Mouse (Mus musculus) lung, postnatal 10 days (tissue): ENCODE data around the gene C530025M09Rik.

Source experiments
- DNase-seq: peaks from one replicate; pipeline ENCODE4 v3.0.0; 2021

Gene C530025M09Rik

DNA sequence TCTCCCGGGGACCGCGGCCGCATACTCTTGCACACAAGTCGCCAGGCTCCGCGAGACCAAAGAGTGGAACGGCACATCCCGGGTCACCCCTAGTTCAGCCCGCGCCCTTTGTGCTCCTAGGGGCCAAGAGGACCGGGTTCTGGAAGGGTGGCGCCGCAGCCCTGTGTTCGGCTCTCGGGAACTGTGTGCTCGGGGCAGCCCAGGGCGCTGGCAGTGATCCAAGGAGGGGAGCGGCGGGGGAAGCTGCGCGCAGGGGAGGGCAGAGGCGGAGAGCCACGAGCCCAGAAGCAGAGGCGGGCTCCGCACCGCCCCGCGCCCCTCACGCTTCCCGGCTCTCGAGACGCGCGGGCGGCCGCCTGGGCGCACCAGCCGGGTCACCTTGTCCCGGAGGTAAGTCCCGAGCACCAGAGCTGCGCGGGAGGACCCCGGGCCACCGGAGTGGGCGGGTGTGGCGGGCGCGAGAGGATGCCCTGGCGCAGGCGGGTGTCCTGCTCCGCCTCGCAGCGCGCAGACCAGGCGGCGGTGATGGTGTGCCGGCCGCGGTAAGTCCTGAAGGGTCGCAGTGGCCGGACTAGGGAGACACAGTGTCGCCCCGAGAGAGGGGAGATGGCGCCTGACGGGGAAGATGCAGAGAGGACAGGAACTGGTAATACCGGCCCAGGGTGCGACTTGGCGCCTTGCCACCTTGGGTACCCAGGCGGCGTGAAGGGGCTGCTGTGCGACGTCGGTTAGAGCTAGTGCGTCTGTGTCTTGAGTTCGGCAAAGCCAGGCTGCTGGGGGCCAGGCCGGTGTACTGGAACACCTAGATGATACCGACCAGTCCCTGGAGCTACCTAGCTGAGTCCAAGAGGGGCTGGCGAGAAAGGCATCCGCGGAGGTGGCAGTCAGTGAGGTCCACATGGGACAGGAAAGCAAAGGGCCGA lies at the start of gene C530025M09Rik:
C530025M09Rik (minus strand) TSS at position 678 of the 923 bp plus-strand sequence.
- peak; percentile 31 for DNase-seq

DNA sequence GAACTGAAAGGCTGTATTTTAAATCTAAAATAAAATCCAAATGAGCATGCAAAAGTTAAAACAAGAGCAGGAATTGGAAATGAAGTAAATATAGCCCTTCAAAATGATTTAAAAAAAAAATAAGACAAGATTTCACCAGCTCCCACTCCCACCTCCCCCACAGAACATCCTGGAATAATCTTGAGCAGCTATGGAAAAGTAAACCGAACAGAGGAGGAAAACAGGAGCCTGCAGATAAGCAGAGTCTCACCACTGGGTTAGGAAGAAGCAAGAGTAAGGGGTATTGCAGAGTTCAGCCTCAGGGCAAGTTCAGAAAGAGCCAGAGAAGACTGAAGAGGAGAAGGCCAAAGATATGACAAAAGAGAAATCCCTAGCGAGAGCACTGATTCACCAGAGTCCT lies 46.9 kb upstream of the C530025M09Rik start:
- no peak for DNase-seq

DNA sequence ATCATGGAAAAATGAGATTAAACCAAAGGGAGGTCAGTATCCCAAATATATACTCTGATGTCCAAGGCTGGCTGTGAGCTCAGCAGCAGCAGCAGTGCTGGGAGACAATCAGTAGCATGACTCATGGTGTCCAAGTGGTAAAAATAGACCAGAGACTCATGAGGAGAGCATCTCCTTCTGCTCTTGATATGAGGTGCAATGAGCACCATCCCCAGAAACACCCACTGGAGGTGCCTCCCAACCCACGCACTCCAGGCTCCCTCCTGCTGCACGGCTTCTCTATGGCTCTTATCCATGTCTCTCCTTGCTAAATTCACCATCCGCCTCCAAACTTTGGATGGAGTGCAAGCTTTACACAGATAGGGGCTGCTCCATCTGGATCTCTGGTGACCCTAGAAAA lies 42.3 kb upstream of the C530025M09Rik start:
- DNase-seq, result no peak

DNA sequence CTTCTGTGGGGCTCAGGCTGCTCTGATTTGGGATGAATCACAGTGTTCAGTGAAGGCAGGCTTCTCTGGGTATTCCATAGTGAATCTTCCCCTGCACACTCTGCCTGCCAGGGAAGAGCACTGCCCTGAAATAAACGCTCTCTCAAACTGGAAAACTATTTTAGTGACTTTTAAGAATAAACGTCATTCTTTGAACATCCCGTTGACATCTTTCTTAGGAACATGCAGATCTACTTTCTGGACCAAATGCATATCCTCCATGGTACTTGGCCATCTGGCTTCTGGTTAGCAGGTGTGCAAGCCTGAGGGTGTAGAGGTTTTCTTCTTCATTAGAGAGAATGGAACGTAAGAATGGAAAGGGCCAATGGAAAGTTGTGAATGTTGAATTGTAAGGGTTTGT lies 41.5 kb upstream of the C530025M09Rik start:
- no peak for DNase-seq

DNA sequence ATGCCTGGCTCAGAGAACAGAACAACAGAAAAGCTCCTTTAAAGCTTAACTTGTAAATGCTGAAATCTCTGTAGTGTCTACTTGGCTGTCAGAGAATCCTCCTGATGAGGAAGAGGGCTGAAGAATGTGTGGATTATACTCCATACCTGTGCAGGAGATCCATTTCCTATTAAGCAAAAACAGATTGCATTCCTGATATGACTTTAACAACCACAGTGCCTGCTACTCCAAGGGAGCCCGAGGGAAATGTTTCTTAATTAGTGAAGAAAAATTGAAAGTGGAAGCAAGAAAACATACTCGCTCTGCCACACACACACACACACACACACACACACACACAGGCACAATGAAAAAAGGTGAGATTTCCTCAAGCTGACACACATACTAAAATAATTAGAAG lies 39.5 kb upstream of the C530025M09Rik start:
- DNase-seq, result no peak

DNA sequence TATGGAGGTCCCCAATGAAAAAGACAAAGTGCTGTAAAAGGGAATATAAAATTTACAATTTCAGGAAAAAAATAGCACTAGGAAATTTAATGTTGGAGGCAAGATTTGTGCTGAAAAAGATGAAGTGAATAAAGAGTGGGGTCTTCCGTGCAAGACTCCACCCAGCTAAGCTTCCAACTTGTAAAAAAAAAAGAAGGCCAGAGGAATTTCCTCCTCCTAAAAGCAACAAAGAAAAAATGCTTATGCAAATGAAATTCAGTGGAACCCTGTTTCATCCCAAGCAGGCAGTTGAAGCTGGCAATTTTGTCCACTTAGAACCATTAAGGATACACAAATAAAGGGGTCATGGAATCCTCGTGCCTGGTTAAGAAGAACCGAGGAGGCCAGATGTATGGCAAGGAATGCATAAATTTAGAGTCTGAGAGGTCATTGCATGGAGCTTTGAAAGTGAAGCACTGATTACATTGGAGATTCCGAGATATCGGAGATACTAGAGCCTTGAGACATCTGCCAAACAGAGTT lies 35.0 kb upstream of the C530025M09Rik start:
- DNase-seq, result no peak

DNA sequence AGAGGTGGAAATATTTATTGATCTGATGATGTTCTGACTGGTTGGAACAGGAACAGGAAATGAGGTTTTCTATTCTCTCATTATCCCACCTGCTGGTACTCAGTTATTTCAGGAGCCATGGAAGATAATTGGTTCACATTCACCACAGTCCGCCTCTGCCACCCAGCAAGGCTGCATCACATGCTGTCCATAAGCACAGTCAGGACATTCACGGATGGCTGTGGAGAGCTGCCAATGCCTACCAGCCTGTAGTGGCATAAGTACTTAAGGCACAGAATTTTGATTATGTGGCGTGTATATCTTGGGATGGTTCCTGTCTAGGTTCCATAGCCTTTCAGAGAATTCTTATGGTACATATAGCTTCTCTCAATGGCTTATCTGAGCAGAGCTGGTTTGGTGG lies 30.0 kb upstream of the C530025M09Rik start:
- DNase-seq, result no peak

DNA sequence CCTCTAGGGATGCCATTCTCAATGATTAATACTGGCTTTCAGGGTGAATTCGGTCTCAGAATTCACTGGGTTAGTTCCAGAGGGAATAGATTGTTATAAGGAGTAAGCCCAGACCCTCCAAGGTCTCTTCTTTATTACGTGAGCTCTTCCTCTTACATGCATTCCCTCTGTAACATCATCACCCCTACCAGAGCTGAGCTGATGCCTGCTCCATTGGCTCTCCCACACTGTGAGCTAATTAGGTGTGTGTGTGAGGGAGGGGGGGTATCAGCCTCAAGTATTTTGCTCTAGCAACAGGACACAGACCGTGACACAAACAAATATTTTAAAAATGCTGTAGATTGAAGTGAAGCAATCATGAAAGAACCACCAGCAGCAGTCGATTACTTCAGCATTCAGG lies 17.8 kb upstream of the C530025M09Rik start:
- DNase-seq, result no peak

DNA sequence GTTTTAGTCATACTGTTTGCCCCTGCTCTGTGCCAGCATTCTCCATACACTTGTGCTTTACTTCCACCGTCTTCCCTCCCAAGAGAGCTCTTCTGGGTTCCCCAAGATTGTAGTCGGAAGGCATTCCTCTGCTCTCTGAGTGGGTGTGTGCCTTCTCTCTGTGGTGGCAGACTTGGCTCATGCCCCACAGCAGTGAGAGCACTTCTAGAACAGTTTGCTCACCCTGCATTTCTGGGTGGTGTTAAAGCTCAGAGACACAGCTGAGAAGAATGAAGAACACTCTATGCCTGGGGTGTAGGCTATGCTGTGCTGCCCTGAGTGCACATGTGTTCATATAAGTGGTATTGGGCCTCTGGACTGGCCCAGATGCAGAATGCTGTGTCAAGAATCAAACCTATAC lies 13.6 kb upstream of the C530025M09Rik start:
- DNase-seq, result peak; percentile 55

DNA sequence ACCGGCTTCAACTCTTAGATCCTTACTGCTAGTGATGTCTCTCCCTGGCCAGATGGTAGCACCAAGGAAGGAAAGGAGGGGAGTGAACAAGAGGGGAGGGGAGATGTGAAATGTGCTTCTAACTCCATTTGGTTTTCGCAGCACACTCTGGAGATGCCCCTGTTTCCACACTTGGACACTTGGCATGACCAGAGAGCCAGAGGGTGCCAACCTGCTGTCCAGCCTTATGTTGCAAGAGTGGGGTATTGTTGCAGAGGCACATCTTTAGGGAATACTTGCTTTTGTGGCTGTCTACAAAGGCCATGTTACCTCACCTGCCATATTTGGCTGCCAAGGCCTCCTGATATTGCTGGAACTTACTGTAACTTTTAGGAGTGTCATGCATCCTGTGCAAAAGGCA lies 8.7 kb upstream of the C530025M09Rik start:
- DNase-seq, result no peak

DNA sequence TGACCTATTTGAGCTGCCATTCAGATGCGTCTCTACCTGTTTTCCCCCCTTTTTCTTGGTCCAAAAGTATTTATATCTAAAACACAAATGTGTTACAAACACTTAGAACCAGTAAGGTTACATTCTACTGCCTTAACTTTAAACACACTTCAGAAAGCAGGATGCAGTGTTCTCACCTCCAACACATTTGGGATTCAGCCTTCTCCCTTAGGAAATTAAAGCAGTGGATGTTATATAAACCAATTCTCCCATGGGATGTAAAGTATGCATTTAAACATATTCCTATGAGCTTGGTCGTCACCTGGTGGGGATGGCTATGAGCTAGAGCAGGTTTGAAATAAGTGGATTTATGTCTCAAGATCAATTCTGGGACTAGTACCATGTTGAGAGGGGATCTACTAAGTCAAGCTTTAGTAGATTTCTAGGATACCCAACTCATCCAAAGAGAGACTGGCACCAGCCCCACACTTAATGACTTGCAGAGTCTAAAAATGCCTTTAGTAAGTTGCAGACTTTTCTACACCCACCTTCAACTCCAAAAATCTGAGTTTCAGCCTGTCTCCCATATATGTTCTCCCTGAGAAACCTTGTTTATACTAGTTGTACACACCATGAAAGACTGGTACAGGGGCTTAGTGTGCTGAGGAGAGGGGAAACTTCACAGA lies 5.6 kb upstream of the C530025M09Rik start:
- DNase-seq, result no peak

DNA sequence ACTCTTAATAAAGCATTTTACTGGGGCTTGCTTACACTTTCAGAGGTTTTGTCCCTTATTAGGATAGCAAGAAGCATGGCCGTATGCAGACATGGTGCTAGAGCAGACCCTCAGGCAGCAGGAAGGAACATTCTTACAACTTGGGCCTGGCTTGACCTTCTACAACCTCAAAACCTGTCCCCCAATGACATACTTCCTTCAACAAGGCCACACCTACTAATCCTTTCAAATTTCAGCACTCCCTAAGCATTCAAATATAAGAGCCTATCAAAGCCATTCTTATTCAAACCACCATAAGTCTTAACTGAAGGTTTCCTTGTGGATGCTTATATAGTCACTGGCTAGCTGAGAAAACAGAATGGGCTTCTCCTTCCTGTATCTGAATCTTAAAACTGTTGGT lies 4.1 kb upstream of the C530025M09Rik start:
- no peak for DNase-seq

DNA sequence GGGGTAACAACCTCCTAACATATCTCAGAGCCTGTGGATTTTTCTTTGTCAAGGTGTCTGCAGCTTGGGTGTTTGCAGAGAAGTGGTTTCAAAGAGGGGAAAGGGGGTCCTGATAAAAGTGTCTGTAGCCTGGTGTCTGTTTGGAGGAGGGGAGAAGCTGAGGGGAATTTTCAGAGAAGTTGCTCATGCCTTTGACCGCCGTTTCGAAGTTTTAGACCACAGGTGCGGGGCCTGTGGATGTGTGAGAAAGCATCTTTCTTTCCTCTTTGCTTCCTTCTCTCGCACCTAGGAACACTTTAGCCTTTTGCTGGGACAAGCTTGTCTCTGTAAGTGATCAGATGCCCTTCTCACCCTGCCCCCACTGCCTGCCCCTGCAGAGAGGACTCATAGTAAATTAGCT lies 1.3 kb upstream of the C530025M09Rik start:
- DNase-seq, result no peak

DNA sequence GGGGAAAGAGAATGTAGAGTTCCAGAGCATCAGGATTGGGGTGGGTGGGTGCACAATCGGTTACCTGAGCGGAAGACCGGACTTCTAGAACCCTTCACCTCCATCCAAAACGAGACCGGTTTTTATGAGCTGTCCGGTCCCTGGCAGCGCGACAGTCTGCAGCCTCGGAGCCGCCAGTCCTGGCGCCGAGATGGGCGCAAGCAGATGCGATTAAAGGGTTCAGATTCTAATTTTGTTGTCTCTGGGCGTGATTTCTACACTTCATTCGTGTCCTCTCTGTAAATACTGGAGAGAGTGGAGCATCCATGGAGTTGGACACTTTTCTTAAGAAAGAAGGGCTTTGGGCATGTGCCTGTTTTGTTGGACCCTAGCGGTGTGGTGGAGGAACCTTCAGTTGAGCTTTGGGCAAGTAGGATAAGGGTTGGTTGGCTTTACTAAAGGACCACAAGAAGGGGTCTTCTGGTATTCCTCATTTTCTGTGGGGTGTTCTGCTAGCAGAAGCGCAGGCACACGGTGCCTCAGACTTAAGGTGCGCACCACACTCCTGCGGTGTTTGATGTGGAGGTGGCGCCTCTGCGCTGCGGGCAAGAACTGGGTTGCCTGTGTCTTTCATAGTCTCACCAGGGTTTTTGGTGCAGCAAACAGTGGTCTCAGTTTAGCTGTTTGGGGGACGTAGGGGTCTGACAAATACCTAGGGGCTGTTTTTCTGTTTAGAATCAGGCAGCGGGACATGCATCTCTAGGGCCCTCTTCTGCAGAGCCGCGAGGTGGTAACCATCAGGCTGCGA lies 639 bp upstream of the C530025M09Rik start:
- no peak for DNase-seq

DNA sequence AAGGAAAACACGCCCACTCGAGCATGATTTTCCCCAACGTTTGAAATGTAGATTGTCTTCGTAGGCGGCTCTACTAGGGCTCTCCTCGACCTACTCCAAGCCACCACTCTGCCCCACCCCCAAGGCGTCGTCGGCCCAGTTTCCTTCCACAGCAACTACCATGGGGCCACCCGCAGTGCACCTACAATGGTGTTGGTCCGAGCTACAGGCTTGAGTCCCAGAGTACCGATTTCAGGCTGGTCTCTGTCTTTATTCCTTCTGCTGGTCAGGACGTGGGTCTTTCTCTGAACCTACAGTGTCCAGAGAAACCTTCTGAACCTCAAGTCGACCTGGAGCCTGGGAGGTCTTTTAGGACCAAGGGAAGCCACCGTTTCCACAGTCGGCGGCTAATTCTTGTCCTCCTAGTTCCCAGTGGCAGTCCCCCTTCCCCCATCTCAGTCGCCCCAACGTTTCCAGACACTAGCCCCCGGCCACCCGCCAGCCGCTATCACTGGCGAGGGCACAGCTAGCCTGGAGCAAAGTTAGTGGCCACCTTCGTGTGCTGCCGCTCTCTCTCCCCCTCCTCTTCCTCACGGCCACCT lies 968 bp downstream of the C530025M09Rik start:
- no peak for DNase-seq

DNA sequence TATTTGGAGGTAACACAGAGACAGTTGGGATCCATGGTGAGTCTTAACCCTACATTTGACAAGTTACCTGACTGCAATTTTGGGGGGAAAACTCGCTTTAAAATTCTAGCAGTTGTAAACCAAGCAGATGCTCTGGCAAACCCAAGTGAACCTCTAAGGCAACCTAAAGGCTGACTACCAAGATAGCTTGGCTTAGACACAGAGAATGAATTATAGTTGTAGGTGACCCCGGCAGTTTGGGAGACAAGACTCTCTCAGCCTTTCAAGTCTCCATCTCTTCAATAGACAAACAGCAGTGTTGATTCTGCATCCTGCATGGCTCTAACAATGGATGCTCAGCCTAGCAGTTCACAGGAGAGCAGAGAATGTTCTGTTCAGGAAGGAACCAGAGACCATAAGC lies 2.1 kb downstream of the C530025M09Rik start, which contains the start of gene Syndig1:
Syndig1 (plus strand) TSS at position 301 of the 400 bp plus-strand sequence.
- DNase-seq, result no peak

DNA sequence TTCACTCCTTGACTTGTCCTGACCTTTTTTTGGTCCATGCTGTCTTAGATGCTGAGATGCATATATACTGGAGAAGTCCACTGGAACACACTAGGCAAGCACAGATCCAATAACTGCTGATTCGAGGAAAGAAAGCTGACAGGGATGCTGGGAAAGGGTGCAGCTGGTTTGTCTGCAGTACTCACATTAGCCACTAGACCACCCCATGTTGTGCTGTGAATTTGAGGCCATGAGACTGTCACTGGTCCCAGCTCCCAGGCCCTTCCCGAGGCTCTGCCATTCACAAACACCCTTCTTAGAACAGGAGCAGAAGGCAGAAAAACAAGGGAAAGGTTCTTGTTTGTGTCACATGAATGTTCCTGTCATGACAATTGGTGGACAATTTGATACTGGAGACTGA lies 10.8 kb downstream of the C530025M09Rik start:
- DNase-seq, result no peak

DNA sequence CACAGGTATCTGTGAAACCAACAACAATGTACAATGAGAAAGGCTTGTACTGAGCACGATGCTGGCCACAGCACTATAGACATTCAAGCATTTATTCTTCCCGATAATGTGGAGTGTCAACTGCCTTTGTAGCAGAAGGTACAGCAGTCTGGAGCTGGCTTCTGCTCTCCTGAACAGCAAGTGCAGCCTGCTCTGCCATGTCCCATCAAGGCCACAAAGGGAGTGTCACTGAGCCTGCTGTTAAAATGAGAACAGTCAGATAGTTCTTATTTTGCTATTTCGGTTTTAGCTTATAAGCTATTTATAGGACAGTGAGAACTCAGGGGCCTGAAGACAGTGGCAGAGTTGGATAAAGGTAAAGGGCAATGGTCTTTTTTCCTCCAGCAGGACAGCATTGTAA lies 11.3 kb downstream of the C530025M09Rik start:
- no peak for DNase-seq

DNA sequence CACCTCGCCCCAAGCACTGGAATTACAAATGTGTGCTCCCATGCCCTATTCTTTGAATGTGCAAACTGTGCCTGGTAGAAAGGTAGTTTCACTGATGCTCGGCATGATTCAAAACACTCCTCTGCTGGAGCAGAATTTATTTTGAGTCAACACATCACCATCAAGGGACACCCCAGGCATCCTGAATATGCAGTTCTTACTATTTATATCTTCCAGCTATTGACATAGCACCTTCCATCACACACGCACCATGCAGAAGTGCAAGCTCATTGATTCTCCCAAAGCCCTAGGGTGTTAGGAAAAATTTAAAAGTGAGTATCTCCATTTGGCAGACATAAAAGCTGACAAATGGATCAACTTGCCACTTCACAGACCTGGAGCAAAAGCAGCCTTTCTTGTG lies 12.6 kb downstream of the C530025M09Rik start:
- DNase-seq, result no peak

DNA sequence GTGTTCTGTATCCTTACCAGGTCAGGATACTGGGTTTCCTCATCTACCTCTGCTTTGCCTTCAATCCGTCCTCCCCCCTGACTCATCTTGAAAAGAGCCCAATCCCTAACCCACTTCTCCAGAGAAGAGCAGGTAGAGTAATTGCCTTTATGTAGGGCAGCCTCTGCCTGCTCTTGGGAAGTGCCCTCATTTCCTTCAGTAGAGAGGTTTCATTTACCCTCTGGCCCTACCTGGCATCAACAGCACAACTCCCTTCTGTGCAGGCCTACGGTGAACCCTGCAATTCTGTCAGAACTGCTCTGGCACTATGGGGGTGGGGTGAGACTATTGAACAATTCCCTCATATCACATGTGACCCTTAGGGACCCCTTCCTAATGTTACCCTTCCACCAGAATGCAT lies 18.1 kb downstream of the C530025M09Rik start:
- no peak for DNase-seq

DNA sequence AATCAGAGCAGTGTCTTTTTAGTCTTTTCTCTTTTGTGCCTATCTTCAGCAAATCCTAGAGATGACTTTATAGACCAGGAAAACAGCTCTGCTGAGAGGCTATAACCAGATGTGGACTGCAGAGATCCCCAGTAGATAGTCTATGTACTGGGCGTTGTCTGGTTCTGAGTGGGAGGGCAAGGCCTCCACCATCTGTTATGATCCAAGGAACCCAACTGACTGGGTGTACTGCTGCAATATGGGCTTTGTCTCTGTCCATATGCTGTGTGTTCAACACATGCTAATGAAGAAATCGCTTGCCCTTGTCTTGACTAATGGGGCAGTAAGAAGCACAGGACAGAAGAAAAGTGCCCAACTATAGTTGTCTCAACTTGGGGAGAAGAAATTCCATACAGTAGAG lies 25.8 kb downstream of the C530025M09Rik start:
- DNase-seq, result no peak

DNA sequence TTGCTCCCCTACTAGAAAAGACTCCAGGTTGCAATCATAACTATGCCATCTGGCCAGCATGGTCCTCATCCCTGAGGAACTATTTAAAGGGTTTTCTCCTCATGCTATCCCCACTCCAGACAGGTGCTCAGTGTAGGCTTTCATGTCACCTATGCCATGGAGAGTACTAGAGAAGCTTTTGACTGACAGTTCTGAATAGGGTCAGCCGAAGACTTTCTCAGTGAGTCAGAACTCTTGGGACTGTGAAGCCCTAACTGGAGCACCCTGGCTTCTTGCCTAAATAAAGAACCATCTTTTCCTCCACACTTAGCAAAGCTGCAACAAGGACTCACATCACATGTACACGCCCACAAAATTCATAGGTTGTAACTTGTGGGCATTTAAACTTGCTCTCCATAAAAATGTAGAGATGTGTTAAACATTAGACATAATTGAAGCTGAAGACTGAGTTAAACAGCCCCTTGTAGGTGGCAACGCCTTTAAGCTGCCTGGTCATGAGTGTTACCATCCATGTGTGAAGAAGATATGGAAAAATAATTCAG lies 26.3 kb downstream of the C530025M09Rik start:
- DNase-seq, result no peak
